Mouse (Mus musculus) lung, postnatal 14 days (tissue): Measurements from ENCODE around the gene Gm39566.
"Not testable (repeated sequence)": the region's sequence is repeated elsewhere in the genome, so short reads cannot be mapped to it uniquely, and the experiment has no call there.

Source experiments
- DNase-seq: peaks from one replicate; pipeline ENCODE4 v3.0.0; 2021

The Gm39566 gene

DNA sequence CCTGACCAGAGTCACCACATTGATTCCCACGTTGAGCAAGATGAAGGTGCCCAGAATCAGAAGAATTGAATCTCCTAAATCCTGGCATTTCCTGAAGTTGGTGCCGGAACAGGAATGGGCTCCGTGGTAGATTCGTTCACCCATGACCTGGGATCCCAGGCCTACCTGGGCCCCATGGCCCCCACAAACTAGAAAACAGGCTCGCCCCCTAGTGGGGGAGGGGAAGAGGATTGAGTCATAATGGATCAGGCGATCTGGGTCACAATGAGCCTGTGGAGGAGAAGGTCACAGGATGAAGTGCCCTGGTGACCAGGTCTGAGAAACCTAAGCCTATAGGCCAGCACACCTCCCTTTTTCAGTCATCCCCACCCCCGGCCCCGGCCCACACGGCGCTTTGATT, at the start of gene Gm39566:
TSS of gene Gm39566 (minus strand) at position 144 of the 400 bp plus-strand sequence.
- DNase-seq: no peak

GRCm38 (mm10) chr11:69864138-69864860, 49.2 kb upstream of the Gm39566 start:
- DNase-seq: no peak

DNA sequence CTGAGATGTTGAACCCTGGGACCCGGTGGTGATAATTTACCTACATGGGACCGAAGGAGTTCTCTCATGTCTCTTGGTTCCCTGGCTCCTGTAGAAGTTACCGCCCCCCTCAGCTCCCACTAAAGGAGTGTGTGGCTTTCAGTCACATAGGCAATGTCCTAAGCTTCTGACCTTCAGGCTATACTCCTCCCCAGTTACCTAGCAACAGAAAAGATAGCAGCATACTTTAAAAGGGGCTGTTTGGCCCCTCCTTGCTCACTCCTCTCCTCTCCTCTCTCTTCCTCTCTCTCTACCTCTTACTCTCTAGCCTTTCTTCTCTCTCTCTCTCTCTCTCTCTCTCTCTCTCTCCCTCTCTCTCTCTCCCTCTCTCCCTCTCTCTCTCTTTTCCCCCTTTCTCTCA, 48.6 kb upstream of the Gm39566 start:
- not testable (repeated sequence) for DNase-seq

DNA sequence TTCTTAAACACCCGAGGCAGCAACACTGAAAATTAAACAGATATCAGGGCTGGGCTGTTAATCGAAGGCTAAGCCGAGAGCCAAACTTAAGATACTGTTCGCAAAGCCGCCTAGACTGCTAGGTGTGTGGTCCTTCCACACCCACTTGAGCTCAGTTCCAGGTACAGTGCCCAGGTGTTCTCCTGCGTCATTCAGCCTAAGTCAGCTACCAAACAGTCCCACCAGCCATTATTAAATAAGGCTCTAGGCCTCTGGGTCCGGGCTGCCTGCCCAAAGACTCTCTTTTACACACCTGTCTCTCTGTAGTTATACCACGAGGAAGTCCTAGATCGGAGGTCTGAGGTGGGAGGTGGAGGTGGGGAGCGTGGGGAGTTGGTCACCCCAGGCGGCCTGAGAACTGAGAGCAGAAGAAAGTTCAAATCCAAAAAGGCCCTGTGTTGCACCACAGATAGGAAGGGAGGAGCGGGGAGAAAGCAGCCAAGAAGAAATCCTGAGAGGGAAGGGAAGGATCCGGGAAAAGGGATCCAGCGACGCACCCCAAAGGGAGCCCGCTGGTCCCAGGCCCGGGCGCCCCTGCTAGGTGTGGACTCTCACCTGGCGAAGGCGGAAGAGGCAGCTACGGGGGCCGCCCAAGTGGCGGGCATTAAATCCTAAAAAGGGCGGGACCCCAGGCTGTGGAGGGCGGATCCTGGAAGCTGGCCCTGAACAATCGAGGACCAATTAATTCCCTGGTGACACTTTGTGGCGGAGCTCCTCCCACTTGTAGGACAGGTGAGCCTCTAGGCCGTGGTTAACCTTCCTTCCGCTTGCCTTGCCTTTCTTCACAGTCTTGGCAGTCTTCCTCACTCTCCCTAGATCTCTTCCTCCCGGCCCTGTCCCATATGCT, 43.3 kb upstream of the Gm39566 start, which contains the start of gene Tnk1:
TSS of gene Tnk1 (minus strand) at position 618 of the 886 bp plus-strand sequence.
- peak; percentile 49 for DNase-seq

DNA sequence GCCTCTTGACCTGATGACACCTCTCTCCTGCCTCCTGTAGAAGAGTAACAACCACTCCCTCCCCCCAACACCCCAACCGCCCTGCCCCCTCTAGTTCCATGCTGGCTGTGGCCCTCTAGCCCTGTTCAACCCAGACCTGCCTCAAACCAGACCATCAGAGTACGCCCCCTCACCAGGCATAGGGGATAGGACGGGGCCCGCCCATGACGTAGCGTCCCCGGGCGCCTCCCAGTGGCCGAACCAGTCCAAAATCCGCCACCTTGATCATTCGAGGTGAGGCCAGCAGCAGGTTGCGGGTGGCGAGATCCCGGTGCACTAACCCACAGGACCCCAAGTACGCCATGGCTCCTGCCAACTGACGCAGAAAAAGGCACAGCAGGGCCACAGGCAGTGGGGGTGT, 40.2 kb upstream of the Gm39566 start:
- peak; percentile 46 for DNase-seq

GRCm38 (mm10) chr11:69854680-69855079, 39.6 kb upstream of the Gm39566 start:
- DNase-seq: no peak

DNA sequence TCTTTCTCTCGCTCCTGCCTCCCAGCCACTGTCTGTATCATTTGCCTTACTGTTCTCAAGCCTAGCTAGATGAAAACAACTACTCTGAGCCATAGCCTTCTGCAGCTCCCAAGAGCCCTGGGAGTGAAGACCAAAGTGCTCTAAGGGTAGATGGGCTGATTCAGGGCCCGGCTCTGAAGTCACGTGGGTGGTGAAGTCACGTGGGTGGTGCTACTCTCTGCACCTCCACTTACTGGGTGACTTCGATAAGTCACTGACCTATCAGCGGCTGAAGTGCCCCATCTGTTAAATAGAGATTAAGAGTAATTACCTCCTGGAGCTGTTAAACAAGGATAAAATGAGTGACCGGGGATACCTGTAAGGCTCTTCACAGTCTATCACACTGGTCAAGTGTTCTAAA, 38.9 kb upstream of the Gm39566 start:
- no peak for DNase-seq

DNA sequence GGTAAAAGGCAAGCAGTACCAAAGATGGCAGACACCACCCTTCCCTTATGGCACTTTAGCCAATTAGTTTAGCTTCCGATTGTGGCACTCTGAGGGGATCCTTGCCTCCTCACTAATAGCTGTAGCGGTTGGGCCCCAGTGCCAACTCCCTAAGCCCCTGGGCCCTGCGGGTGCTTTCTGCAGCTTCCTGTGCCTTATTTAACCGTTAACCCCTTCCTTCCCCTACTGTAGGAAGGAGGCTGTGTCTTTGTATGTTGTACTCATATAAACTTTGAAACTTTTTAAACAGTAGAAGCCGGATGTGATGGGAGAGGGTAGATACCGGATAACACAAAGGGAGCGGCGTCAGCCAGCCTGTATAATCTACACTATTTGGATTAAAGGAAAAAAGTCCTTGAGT, 35.7 kb upstream of the Gm39566 start:
- no peak for DNase-seq

DNA sequence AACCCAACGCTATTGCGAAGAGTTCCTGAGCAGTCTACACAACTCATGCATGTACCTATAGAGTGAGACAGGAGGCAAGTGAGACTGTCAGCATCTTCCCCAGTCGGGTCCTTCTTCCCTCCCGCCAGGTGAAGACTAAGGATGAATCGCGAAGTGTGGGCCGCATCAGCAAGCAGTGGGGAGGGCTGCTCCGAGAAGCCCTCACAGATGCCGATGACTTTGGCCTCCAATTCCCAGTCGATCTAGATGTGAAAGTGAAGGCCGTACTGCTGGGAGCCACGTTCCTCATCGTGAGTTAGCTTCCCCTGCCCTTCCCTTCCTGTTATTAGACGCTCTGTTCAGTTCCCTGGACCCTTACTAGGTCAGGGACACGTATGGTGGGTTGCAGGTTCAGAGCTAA, 34.8 kb upstream of the Gm39566 start:
- DNase-seq: no peak

GRCm38 (mm10) chr11:69849128-69849527, 34.0 kb upstream of the Gm39566 start:
- DNase-seq: no peak

GRCm38 (mm10) chr11:69848021-69848420, 32.9 kb upstream of the Gm39566 start:
- no peak for DNase-seq

DNA sequence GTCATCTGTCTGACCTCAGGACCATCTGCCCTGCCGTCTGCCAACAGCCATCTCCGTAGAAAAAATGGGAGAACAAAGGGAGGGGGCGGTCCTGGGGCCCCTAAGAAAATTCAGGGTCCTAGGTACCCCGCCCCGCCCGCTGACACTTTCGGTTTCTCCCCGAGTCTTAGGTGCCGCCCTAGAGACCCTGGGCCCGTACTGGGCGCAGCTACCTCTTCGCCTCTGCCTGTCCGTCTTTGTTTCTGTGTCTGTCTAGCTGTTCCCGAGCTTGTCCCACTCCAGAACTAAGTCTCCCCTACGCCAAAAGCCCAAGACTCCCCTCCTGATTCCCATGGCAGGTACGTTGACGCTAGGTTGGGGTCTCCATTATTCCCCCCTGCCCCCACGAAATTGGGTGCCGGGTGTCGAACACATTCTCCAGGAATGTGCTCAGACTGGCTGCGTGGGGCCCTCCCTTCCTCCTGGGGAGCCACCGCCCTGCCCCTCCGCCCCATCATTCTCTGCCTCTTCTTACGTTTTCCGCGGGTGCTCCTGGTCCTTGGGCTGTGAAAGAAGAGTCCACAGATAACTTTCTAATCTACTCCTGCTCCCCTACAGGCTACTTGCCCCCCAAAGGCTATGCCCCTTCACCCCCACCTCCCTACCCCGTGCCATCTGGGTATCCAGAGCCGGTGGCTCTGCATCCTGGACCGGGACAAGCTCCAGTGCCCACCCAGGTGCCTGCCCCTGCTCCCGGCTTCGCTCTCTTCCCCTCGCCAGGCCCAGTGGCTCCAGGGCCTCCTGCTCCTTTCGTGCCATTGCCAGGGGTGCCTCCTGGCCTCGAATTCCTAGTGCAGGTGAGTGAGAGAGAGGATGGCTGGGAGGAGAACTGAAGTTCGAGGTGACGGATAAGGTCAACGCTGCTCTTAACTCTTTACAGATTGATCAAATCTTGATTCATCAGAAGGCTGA, 31.9 kb upstream of the Gm39566 start:
- peak; percentile 39 for DNase-seq

GRCm38 (mm10) chr11:69846198-69846680, 31.1 kb upstream of the Gm39566 start, which contains the start of gene Plscr3:
Gene Plscr3 (plus strand): TSS chr11:69846376.
- peak; percentile 92 for DNase-seq

DNA sequence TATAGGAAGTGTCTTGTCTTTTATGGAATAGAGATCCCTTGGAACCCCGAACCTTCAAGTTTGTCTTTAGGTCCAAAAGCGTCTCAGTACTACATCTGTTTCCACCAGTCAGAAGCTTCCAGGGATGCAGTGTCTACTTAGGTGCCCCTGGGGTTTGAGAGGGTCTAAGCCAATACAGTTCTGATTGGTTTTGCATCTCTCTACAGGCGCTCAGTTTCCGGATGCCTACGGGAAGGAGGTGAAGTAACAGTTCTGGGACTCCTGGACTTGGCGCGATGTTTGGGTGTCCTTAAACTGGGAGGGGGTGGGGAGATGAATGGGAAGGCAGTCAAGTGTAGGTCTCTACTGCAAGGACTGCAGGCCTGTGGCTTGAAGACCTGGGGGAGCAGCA, 23.6 kb upstream of the Gm39566 start:
- DNase-seq: no peak

GRCm38 (mm10) chr11:69837952-69838713, 23.0 kb upstream of the Gm39566 start, which contains the start of gene Tmem256:
Gene Tmem256 (plus strand): TSS chr11:69838514.
- DNase-seq: peak; percentile 94

DNA sequence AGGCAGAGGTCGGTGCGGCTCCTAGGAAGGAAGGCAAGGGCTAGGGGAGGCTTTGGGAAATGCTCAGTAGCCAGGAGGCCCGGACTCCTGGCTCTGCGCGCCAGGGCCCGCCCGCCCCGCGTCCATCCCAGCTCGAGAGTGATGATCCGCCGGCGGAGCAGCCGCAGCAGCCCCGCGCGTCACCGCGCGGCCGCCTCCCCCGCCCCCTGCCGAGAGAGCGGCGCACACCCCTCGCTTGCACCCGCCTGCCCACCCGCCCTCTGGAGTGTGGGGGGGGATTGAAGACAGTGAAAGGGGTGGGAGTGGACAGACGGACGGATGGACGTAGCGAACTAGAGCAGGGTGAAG, 22.5 kb upstream of the Gm39566 start, which contains the start of gene Nlgn2:
TSS of gene Nlgn2 (minus strand) at position 181 of the 348 bp plus-strand sequence.
- no peak for DNase-seq

DNA sequence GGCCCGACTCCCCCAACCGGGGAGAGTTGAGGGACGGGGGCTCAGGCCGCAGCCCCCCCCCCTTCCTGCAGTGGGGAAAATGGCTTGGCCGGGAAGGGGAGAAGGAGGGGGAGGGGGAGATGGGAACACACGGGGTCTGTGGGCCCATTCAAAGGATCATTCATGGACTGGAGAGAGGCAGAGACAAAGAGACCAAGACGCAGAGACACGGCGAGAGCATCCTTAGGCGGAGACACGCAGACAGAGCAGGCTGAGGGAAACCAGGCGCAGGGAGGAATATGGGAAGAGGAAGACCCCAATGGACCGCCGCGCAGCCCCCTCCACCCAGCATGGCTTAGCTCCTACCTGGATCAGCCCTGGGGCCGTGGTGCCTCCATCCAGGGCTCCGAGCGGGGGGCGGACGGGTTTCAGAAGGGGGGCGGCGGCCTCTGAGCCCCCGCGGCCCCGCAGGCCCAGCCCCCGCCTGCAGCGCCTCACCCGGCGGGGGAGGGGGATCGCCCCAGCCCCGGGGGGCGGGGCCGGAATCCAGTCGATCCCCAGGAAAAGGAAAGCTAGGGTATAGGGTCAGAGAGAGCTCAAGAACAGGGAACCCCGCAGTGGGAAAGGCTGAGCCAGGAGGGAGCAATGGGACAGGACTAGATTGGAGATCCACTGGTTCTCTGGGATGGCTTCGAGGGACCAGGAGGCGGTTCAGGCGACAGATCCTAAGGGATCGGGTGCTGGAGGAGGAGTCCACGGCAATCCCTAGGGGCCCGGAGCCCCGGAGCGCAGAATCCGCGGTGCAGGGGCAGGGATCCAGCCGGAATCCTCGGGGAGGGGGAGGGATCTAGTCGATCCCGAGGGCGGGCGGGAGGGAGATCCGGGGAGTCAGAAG, 21.8 kb upstream of the Gm39566 start:
- no peak for DNase-seq

- no peak for DNase-seq
Observed at GRCm38 (mm10) chr11:69835966-69836335, 20.9 kb upstream of the Gm39566 start.

DNA sequence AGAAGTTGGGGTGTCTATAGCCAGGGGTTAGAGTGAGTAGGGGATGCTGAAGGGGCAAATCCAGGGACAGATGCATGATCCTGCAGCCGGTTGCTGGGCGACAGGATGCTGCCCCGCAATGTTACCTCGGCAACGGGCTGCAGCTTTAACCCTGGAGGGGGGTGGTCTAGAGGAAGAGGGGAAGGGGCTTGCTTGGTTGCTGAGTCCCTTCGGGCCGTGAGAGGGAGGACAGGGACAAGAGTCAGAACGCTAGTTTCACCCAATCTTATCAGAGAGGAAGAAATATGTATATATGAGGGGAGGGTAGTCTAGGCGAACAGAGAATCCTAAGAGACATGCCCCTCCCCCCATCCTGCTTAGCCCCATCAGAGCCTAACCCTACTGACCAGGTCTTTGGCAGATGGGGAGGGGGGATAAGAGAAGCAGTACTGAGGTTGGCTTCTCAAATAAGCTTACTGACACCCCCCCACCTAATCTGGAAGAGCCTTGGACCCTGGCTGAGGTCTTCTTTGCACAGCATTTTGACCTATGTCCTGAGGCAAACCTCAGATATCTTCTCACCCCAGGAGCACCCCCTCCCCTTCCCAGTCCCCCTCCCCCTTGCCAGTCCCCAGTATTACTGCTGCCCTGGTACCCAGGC, 20.3 kb upstream of the Gm39566 start:
- no peak for DNase-seq

- no peak for DNase-seq
Observed at GRCm38 (mm10) chr11:69834001-69834549, 19.0 kb upstream of the Gm39566 start.
